Mouse (Mus musculus) heart, embryonic 11.5 days (tissue): ENCODE measurements around the gene Atp13a4. TPM values are rescaled to one million over a fixed set of nuclear protein-coding genes. Genes with fewer than 3 reads are reported as not detected.

ENCODE experiments used
- ATAC-seq: fragments of 200-750 bp; cut with Nextera tagmentation; replicated peaks from 2 replicates; pipeline ENCODE4 v1.8.0; 2017; ENCODE audit warnings: moderate library complexity; ENCODE audit not compliant: insufficient number of reproducible peaks, low FRiP score, low TSS enrichment
- H3K27ac ChIP-seq: fragments of 300-500 bp; sonication (generic); 2 replicates; pipeline ENCODE4 v1.5.1; 2014; ENCODE audit warnings: mild to moderate bottlenecking, low read depth, low read length
- H3K27me3 ChIP-seq: fragments of 300-500 bp; sonication (generic); 2 replicates; pipeline ENCODE4 v1.6.1; 2014; ENCODE audit warnings: mild to moderate bottlenecking, low read length, mixed read lengths; ENCODE audit not compliant: control insufficient read depth, insufficient read depth
- H3K36me3 ChIP-seq: fragments of 300-500 bp; sonication (generic); 2 replicates; pipeline ENCODE4 v1.6.1; 2014; ENCODE audit warnings: mild to moderate bottlenecking, low read length, moderate library complexity, mixed read lengths; ENCODE audit not compliant: control insufficient read depth, insufficient read depth
- H3K4me1 ChIP-seq: fragments of 300-500 bp; sonication (generic); 2 replicates; pipeline ENCODE4 v1.6.1; 2014; ENCODE audit warnings: low read length; ENCODE audit not compliant: control insufficient read depth, insufficient read depth
- H3K4me2 ChIP-seq: fragments of 300-500 bp; sonication (generic); 2 replicates; pipeline ENCODE4 v1.6.1; 2014; ENCODE audit warnings: mild to moderate bottlenecking, moderate library complexity
- H3K4me3 ChIP-seq: fragments of 300-500 bp; sonication (generic); 2 replicates; pipeline ENCODE4 v1.5.1; 2014; ENCODE audit warnings: low read depth, low read length
- H3K9ac ChIP-seq: fragments of 300-500 bp; sonication (generic); 2 replicates; pipeline ENCODE4 v1.6.1; 2014; ENCODE audit warnings: mild to moderate bottlenecking, low read depth, low read length, moderate library complexity
- H3K9me3 ChIP-seq: fragments of 300-500 bp; sonication (generic); replicated peaks from 2 replicates; pipeline ENCODE4 v1.6.1; 2016; ENCODE audit warnings: low read length; ENCODE audit not compliant: control insufficient read depth
- WGBS: fragments of 180-500 bp; shearing (Covaris S2); extraction: QIAGEN DNeasy Blood & Tissue Kit; methylation state at CpG from one replicate; pipeline ENCODE4 v1.1.7; 2014; ENCODE audit not compliant: insufficient replicate concordance; 5-methylcytosine and 5-hydroxymethylcytosine counted together
- polyA plus RNA-seq: library from polyadenylated mRNA; unstranded; fragments of >200 nt; fragmentation: Nextera tagmentation; extraction: Ambion mirVana; gene quantifications from 2 replicates; pipeline ENCODE4 v1.2.1, GENCODE M21; 2014

Gene Atp13a4
- polyA plus RNA-seq, 1 experiment from 2014 or later: not detected

- Histone ChIP-seq H3K9ac (no peak overlapping the region), H3K27me3 (no peaks in the 10 kb centered on the region), H3K36me3 (no peaks in the 10 kb centered on the region), H3K4me2 (no peak overlapping the region), H3K4me3 (no peak overlapping the region), H3K4me1 (no peaks in the 10 kb centered on the region), H3K9me3 (no peaks in the 10 kb centered on the region), H3K27ac (no peak overlapping the region)
- ATAC-seq: no peak
- WGBS: 64% methylated on average over 11 of the region's 11 CpGs
These were observed 3.4 kb downstream of the Atp13a4 start for GRCm38 (mm10) chr16:29541261-29541683.

GRCm38 (mm10) chr16:29539906-29540305 lies 4.8 kb downstream of the Atp13a4 start:
- Histone ChIP-seq H3K9me3 (no peaks in the 10 kb centered on the region), H3K4me1 (no peaks in the 10 kb centered on the region), H3K9ac (no peak overlapping the region)

DNA sequence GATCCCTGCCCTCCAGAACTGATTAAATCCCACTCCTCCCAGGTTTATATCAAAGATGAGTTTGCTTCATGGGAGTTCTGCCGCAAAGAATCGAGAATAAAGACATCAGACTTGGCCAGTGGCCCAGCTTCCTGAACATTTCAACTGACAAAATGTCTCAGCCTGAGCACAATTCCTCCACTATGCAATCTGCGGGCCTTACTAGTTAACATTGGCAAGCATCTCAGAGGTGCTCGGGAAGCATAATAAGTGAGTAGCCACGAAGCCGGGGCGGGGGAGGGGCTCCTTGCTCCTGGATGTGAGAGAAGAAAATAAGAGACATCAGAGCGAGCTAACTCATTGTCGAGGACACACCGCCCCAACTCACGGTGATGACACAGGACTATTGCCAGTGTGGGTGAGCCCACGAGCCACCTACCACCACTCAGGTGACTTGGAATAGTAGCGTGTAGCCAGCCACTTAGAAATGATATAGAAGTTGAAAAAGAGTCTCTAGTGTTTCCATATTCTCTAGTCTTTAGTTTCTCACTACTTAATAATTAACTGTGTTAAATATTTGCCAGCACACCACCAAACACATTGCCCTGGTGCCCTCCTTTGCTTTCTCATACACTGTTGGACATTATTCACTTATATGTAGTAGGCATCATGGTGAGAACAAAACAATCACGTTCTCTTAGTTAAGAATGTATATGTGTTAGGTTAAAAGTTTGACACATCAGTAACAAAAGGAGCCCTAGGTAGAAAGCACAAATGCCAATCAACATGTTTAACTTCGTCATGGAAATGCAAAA lies 8.1 kb downstream of the Atp13a4 start:
- Histone ChIP-seq H3K27ac (no peak overlapping the region), H3K4me2 (no peak overlapping the region), H3K9me3 (no peaks in the 10 kb centered on the region), H3K27me3 (no peaks in the 10 kb centered on the region), H3K4me1 (no peaks in the 10 kb centered on the region), H3K4me3 (no peak overlapping the region), H3K36me3 (no peaks in the 10 kb centered on the region), H3K9ac (no peak overlapping the region)
- WGBS: 69% methylated on average over 15 of the region's 15 CpGs
- no peak for ATAC-seq

More at GRCm38 (mm10) chr16:29539906-29540305, 4.8 kb downstream of the Atp13a4 start:
- H3K27ac ChIP-seq: no peak overlapping the region
- H3K27me3 ChIP-seq: no peaks in the 10 kb centered on the region
- no peaks in the 10 kb centered on the region for H3K36me3 ChIP-seq
- ATAC-seq: no peak
- H3K4me2 ChIP-seq: no peak overlapping the region
- H3K4me3 ChIP-seq: no peak overlapping the region

DNA sequence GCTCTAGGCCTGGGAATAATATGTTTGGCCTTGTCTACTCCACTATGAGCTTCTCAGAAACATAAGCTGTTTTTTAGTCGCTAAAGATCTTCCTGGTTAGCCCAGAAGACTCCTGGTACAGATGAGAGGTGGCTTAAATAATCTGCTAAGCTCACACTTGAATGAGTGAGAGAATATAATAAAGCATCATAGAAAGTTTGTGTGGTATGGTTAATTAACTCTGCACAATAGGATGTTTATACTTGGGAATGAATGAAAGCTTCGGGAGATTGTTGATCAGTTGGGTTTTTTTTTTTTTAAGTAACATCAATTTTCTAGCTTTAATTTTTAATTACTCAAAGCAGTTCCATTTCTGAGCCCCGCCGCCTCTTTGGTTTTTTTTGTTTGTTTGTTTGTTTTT lies 8.8 kb downstream of the Atp13a4 start:
- Histone ChIP-seq H3K9me3 (no peaks in the 10 kb centered on the region), H3K4me2 (no peak overlapping the region), H3K27me3 (no peaks in the 10 kb centered on the region), H3K9ac (no peak overlapping the region), H3K27ac (no peak overlapping the region), H3K4me3 (no peak overlapping the region), H3K36me3 (no peaks in the 10 kb centered on the region), H3K4me1 (no peaks in the 10 kb centered on the region)
- ATAC-seq: no peak
- 77% methylated on average over 4 of the region's 4 CpGs for WGBS

DNA sequence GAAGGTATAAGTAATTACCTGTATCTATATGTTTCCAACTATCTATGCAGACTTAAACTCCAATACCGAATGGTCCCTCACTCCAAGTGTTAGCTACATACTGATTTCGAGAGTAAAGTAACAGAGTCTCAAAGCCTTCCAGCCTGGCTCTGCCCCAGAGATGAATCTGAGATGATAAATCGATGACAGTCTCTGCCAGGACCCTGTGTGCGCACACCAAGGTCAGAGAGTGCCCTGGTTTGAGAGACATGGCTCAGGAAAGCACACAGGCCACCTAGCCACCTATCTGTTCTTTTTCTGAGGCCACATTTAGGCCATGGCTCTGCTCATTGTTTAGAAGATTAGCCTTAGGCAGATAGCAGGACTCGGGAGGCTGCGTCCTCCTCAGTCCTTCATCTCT lies 11.0 kb downstream of the Atp13a4 start:
- 63% methylated on average over 6 of the region's 6 CpGs for WGBS
- H3K27me3 ChIP-seq: no peaks in the 10 kb centered on the region
- H3K4me2 ChIP-seq: no peak overlapping the region
- no peak overlapping the region for H3K4me3 ChIP-seq
- no peak for ATAC-seq
- no peaks in the 10 kb centered on the region for H3K9me3 ChIP-seq
- H3K9ac ChIP-seq: no peak overlapping the region
- H3K36me3 ChIP-seq: no peaks in the 10 kb centered on the region
- H3K4me1 ChIP-seq: no peaks in the 10 kb centered on the region
- H3K27ac ChIP-seq: no peak overlapping the region

GRCm38 (mm10) chr16:29527085-29527484 lies 17.6 kb downstream of the Atp13a4 start:
- H3K27me3 ChIP-seq: no peaks in the 10 kb centered on the region
- H3K27ac ChIP-seq: no peak overlapping the region
- no peak for ATAC-seq
- no peaks in the 10 kb centered on the region for H3K9me3 ChIP-seq
- no peak overlapping the region for H3K9ac ChIP-seq
- no peak overlapping the region for H3K4me2 ChIP-seq
- no peaks in the 10 kb centered on the region for H3K36me3 ChIP-seq
- WGBS: 86% methylated on average over 6 of the region's 6 CpGs
- H3K4me3 ChIP-seq: no peak overlapping the region
- no peaks in the 10 kb centered on the region for H3K4me1 ChIP-seq

DNA sequence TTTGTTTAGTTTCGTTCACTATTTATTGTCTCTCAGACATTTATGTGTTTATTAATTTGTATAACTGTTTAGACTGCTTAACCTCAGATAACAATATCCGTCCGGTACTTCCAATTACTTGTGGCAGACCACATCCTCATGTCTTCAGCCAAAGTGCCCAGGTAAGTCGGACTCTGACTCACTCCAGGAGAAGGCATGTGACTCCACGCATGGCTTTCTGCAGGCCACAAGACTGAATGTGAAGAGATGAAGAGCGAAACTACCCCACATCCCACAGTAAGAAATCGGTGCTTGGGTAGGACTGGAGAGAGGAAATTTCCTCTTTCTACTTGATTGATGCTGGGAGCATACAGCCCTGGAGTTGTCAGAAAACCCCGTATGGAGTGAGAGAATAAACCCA lies 18.1 kb downstream of the Atp13a4 start:
- no peaks in the 10 kb centered on the region for H3K4me1 ChIP-seq
- WGBS: 82% methylated on average over 8 of the region's 8 CpGs
- no peaks in the 10 kb centered on the region for H3K36me3 ChIP-seq
- no peaks in the 10 kb centered on the region for H3K9me3 ChIP-seq
- H3K4me3 ChIP-seq: no peak overlapping the region
- no peak overlapping the region for H3K4me2 ChIP-seq
- H3K27ac ChIP-seq: no peak overlapping the region
- no peaks in the 10 kb centered on the region for H3K27me3 ChIP-seq
- no peak overlapping the region for H3K9ac ChIP-seq
- no peak for ATAC-seq

- no peak overlapping the region for H3K4me2 ChIP-seq
- H3K4me1 ChIP-seq: no peaks in the 10 kb centered on the region
- no peak overlapping the region for H3K9ac ChIP-seq
- WGBS: 65% methylated on average over 3 of the region's 3 CpGs
- H3K9me3 ChIP-seq: no peaks in the 10 kb centered on the region
- H3K4me3 ChIP-seq: no peak overlapping the region
- H3K36me3 ChIP-seq: no peaks in the 10 kb centered on the region
- no peak for ATAC-seq
- H3K27me3 ChIP-seq: no peaks in the 10 kb centered on the region
- H3K27ac ChIP-seq: no peak overlapping the region
These were observed 32.2 kb downstream of the Atp13a4 start for GRCm38 (mm10) chr16:29512495-29512894.

GRCm38 (mm10) chr16:29510743-29511142 lies 33.9 kb downstream of the Atp13a4 start:
- Histone ChIP-seq H3K4me2 (no peak overlapping the region), H3K4me3 (no peak overlapping the region), H3K9me3 (no peaks in the 10 kb centered on the region), H3K27ac (no peak overlapping the region), H3K27me3 (no peaks in the 10 kb centered on the region), H3K9ac (no peak overlapping the region), H3K4me1 (no peaks in the 10 kb centered on the region), H3K36me3 (no peaks in the 10 kb centered on the region)
- 85% methylated on average over 7 of the region's 7 CpGs for WGBS
- no peak for ATAC-seq
